Mouse (Mus musculus) intestine, embryonic 15.5 days (tissue): ENCODE data around the gene Zfp354a. TPM values are rescaled to one million over a fixed set of nuclear protein-coding genes. Genes with fewer than 3 reads are reported as not detected.

Experiments
- ATAC-seq: fragments of 200-750 bp; cut with Nextera tagmentation; 2 replicates; pipeline ENCODE4 v1.8.0; 2017; ENCODE audit warnings: moderate TSS enrichment, moderate library complexity
- H3K27ac ChIP-seq: fragments of 300-500 bp; sonication (generic); 2 replicates; pipeline ENCODE4 v1.5.1; 2015; ENCODE audit warnings: mild to moderate bottlenecking, inconsistent platforms
- H3K27me3 ChIP-seq: fragments of 300-500 bp; sonication (generic); replicated peaks from 2 replicates; pipeline ENCODE4 v1.6.1; 2015; ENCODE audit warnings: inconsistent platforms
- H3K36me3 ChIP-seq: fragments of 300-500 bp; sonication (generic); 2 replicates; pipeline ENCODE4 v1.6.1; 2015; ENCODE audit warnings: inconsistent platforms
- H3K4me1 ChIP-seq: fragments of 300-500 bp; sonication (generic); replicated peaks from 2 replicates; pipeline ENCODE4 v1.6.1; 2015; ENCODE audit warnings: inconsistent platforms
- H3K4me2 ChIP-seq: fragments of 300-500 bp; sonication (generic); replicated peaks from 2 replicates; pipeline ENCODE4 v1.6.1; 2015; ENCODE audit warnings: mild to moderate bottlenecking, inconsistent platforms
- H3K4me3 ChIP-seq: fragments of 300-500 bp; sonication (generic); replicated peaks from 2 replicates; pipeline ENCODE4 v1.5.1; 2015; ENCODE audit warnings: inconsistent platforms
- H3K9ac ChIP-seq: fragments of 300-500 bp; sonication (generic); 2 replicates; pipeline ENCODE4 v1.6.1; 2015; ENCODE audit warnings: inconsistent platforms
- H3K9me3 ChIP-seq: fragments of 300-500 bp; sonication (generic); 2 replicates; pipeline ENCODE4 v1.6.1; 2016; ENCODE audit warnings: inconsistent platforms
- WGBS: fragments of 180-500 bp; shearing (Covaris S2); methylation state at CpG from one replicate; pipeline ENCODE4 v1.1.7; 2015; 5-methylcytosine and 5-hydroxymethylcytosine counted together
- polyA plus RNA-seq: library from polyadenylated mRNA; unstranded; fragments of >200 nt; fragmentation: Nextera tagmentation; extraction: Ambion mirVana; gene quantifications from 2 replicates; pipeline ENCODE4 v1.2.1, GENCODE M21; 2015

Gene Zfp354a
- polyA plus RNA-seq, 1 experiment from 2014 or later = 7.4 TPM

DNA sequence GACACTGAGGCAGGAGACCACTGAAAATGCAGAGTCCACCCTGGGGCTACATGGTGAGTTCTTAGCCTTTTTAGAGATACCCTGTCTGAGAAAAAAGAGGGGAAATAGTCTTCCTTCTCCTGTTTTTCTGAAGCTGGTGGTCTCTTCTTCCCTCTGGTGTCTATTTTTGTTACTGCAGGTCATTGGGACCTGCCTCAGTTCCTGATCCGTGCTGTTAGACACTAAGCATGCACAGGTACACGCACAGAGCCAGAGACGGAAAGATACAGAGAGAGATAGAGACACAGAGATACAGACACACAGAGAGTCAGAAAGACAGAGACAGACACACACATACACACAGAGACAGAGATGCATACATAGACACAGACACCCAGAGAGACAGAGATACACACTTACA, 5.8 kb upstream of the Zfp354a start:
- WGBS = 30% methylated on average over 3 of the region's 3 CpGs
- no peaks in the 10 kb centered on the region for H3K36me3 ChIP-seq

DNA sequence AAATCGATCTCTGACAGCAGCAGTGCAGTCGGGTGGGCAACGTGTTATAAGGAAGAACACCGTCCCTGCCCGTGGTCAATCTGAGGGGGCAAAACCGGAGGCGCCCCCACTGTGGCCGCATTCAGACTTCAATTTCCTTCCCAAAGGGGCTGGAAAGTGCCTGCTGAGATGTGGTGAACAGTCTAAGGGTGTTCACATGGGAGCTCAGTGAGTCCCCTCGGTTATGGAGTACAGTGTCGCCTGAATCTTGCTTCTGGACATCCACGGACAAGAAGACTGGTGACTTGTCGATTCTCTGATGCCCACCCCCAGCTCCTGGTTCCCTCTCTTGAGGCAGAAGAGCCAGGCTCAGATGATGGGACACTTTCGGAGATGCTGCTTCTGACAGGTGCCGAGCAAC, 583 bp downstream of the Zfp354a start:
- Histone ChIP-seq H3K27ac (0 out of 2 replicates have a peak overlapping the region, but pooled peaks have one; percentile 40), H3K4me1 (peaks cover 10% of the 10 kb centered on the region), H3K27me3 (no peaks in the 10 kb centered on the region), H3K4me2 (peak overlapping the region; percentile 90), H3K9me3 (no peaks in the 10 kb centered on the region), H3K4me3 (peak overlapping the region; percentile 84), H3K9ac (peak overlapping the region; percentile 79), H3K36me3 (no peaks in the 10 kb centered on the region)
- ATAC-seq = peak; percentile 64
- 9% methylated on average over 14 of the region's 14 CpGs for WGBS

More for the DNA sequence above, 5.8 kb upstream of the Zfp354a start:
- Histone ChIP-seq H3K4me3 (no peak overlapping the region), H3K9me3 (no peaks in the 10 kb centered on the region), H3K27ac (no peak overlapping the region), H3K9ac (no peak overlapping the region), H3K4me2 (no peak overlapping the region), H3K27me3 (no peaks in the 10 kb centered on the region), H3K4me1 (no peaks in the 10 kb centered on the region)
- no peak for ATAC-seq

DNA sequence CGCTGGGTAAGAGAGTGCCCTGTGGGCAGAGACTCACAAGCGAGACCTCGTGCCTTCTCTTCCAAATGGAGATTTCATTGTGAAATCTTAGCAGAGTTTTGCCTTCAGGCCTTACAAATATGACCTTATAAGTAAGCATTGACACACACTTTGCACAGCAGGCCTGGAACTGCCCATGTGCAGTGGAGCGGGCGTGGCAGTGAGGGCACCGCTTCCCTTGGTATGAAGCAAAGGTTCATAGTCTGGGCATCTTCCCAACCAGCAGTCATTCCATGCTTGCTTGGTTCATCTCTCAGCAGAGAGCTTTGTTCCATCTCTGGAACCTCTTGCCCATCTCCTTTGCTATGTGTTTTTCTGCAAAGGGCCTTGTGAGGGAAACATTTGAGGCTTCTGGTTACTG, 1.9 kb downstream of the Zfp354a start:
- Histone ChIP-seq H3K36me3 (no peaks in the 10 kb centered on the region), H3K9ac (no peak overlapping the region), H3K4me2 (no peak overlapping the region), H3K27ac (no peak overlapping the region), H3K4me1 (peaks cover 10% of the 10 kb centered on the region), H3K27me3 (no peaks in the 10 kb centered on the region), H3K4me3 (no peak overlapping the region), H3K9me3 (no peaks in the 10 kb centered on the region)
- no peak for ATAC-seq
- 96% methylated on average over 6 of the region's 6 CpGs for WGBS

DNA sequence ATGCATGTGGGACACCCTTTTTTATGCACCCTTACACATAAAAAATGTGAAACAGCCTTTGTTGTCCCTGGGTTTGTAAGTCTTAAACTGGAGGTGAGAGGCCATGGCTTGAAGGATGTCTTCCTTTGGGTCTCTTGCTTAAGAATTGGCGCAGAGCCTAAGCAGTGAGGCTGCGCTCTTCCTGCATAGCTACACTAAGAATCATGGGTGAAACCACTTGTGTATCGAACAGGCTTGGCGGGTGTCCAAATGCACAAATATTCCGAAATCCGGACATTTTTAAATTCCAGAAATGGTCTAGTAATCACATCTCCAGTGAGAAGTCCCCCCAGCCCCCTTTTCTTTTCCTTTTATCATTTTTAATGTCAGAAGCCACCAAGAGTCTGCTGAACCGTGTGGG, 4.2 kb downstream of the Zfp354a start:
- no peak overlapping the region for H3K27ac ChIP-seq
- no peaks in the 10 kb centered on the region; the same call in 1 of the 2 replicates for H3K9me3 ChIP-seq
- WGBS = 59% methylated on average over 7 of the region's 7 CpGs
- H3K4me3 ChIP-seq = no peak overlapping the region
- ATAC-seq = no peak
- H3K36me3 ChIP-seq = no peaks in the 10 kb centered on the region; the same call in 1 of the 2 replicates
- H3K9ac ChIP-seq = no peak overlapping the region
- no peak overlapping the region for H3K4me2 ChIP-seq
- peaks cover 10% of the 10 kb centered on the region for H3K4me1 ChIP-seq
- no peaks in the 10 kb centered on the region for H3K27me3 ChIP-seq

DNA sequence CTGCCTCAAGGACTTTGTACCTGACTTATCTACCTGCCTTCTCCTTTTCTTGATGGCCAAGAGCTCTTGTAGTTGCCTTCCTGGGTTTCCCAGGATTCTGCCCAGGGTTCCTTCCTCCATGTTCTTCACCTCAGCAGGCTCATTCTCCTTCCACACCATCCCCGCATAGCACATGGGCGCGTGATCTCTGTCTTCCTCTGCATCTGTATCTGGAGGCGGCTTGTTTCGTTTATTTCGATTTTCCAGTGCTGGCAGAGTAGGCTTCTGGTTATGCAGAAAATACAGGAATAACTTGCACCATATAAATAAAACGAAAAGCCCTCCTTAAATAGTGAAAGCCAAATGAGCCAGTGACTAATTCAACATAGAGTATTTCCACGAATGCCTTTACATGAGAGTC, 4.8 kb downstream of the Zfp354a start:
- H3K4me1 ChIP-seq = peaks cover 10% of the 10 kb centered on the region
- H3K4me3 ChIP-seq = no peak overlapping the region
- no peak overlapping the region for H3K4me2 ChIP-seq
- ATAC-seq = no peak
- H3K27ac ChIP-seq = no peak overlapping the region
- peaks cover 4% of the 10 kb centered on the region for H3K36me3 ChIP-seq
- H3K27me3 ChIP-seq = no peaks in the 10 kb centered on the region
- WGBS = 93% methylated on average over 8 of the region's 8 CpGs
- H3K9me3 ChIP-seq = no peaks in the 10 kb centered on the region; the same call in 1 of the 2 replicates
- H3K9ac ChIP-seq = no peak overlapping the region

DNA sequence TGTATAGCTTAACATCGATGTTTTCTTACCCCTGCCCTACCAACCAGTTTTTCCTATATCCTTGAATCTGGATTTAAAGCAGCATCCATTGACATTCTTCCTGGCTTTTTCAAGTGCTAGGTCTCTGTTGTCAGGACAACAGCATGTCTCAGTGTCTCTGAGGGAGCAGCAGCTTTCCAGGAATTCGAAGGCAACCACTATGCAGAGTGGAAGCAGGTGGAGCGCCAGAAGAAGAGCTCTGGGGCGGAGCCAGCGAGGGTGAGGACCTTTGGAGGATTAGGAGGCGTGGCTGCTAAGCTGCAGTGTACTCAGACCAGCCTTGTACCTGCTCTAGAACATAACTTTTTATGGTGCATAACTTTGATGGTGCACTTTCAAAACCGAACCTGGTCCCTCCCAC, 25.5 kb downstream of the Zfp354a start:
- Histone ChIP-seq H3K27ac (no peak overlapping the region), H3K4me2 (no peak overlapping the region), H3K9ac (no peak overlapping the region), H3K36me3 (no peaks in the 10 kb centered on the region), H3K4me1 (no peaks in the 10 kb centered on the region), H3K27me3 (no peaks in the 10 kb centered on the region), H3K4me3 (no peak overlapping the region), H3K9me3 (no peaks in the 10 kb centered on the region)
- WGBS = 39% methylated on average over 7 of the region's 7 CpGs
- no peak for ATAC-seq

DNA sequence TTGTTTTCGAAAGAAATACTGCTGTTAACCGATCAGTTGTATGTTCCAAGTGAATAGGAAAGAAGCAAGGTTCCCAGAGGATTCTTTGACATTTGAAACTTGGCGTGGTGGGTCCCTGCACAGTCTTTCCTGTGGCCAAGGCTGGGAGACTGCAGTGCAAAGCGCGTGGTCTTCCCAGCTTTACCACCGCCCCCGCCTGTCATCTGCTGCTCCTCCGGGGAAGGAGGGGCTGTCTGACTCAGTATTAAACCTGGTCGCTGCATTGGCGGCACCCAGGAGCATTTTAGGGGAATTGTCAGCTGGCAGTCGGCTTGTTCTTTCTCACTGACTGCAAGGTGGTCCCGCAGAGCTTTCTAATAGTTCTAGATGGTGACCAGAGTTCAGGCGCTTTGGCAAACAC, 26.2 kb downstream of the Zfp354a start:
- Histone ChIP-seq H3K9me3 (no peaks in the 10 kb centered on the region), H3K27me3 (no peaks in the 10 kb centered on the region), H3K27ac (no peak overlapping the region), H3K9ac (no peak overlapping the region), H3K4me3 (no peak overlapping the region), H3K4me1 (no peaks in the 10 kb centered on the region), H3K36me3 (no peaks in the 10 kb centered on the region), H3K4me2 (no peak overlapping the region)
- WGBS = 58% methylated on average over 13 of the region's 13 CpGs
- no peak for ATAC-seq

DNA sequence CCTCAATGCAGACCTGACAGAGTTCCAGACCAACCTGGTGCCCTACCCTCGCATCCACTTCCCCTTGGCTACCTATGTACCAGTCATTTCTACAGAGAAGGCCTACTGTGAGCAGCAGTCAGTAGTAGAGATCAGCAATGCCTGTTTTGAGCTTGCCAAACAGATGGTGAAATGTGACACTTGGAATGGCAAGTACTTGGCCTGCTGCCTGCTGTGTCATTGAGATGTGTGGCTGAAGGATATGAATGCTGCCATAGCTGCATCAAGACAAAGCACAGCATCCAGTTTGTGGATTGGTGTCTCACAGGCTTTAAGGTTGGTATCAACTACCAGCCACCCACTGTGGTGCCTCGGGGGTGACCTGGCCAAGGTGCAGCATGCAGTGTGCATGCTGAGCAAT, 48.2 kb downstream of the Zfp354a start:
- H3K36me3 ChIP-seq = no peaks in the 10 kb centered on the region
- H3K9me3 ChIP-seq = no peaks in the 10 kb centered on the region
- H3K9ac ChIP-seq = no peak overlapping the region
- no peak for ATAC-seq
- no peak overlapping the region for H3K4me3 ChIP-seq
- no peaks in the 10 kb centered on the region for H3K4me1 ChIP-seq
- H3K27me3 ChIP-seq = no peaks in the 10 kb centered on the region
- H3K4me2 ChIP-seq = no peak overlapping the region
- H3K27ac ChIP-seq = no peak overlapping the region
- 88% methylated on average over 2 of the region's 2 CpGs for WGBS

DNA sequence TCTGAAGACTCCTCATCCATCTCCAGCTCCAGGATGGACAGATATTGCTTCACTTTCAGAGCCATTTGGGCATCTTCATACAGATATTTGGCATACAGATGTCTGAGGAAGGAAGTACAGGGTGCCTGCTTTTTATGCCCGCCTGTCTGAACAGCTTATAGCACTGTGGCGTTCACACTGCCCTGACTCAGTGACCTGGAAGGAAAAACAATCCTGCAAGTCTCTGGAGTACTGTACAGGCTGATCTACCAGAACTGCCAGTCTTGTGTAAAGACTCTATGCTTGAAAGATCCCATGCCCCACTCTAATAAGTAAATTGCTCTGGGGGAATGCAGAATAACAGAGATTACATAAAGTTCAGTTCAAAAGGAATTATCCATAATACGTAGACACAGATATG, 51.6 kb downstream of the Zfp354a start:
- Histone ChIP-seq H3K27me3 (no peaks in the 10 kb centered on the region), H3K9ac (no peak overlapping the region), H3K9me3 (no peaks in the 10 kb centered on the region), H3K4me1 (no peaks in the 10 kb centered on the region), H3K36me3 (no peaks in the 10 kb centered on the region), H3K4me3 (no peak overlapping the region), H3K4me2 (no peak overlapping the region), H3K27ac (no peak overlapping the region)
- WGBS = 64% methylated on average over 3 of the region's 3 CpGs
- no peak for ATAC-seq

Other genes with a start within 250 kb of the Zfp354a start
- 15.0 and 16.3 TPM in 2 replicates for gene Zfp354c, start 231.5 kb upstream of the Zfp354a start, polyA plus RNA-seq
- 0.33 and 0.44 TPM in 2 replicates for gene Zfp879, start 217.7 kb upstream of the Zfp354a start, polyA plus RNA-seq
- 0.06 TPM in 1 of 2 replicates, not detected in the other for gene Grm6, start 208.6 kb upstream of the Zfp354a start, polyA plus RNA-seq
- 5.1 and 5.2 TPM in 2 replicates for gene Zfp454, start 171.6 kb upstream of the Zfp354a start, polyA plus RNA-seq
- gene Zfp2, start 143.1 kb upstream of the Zfp354a start, polyA plus RNA-seq = 9.1 and 9.8 TPM in 2 replicates
- gene Zfp354b, start 127.6 kb upstream of the Zfp354a start, polyA plus RNA-seq = 0.71 and 1.2 TPM in 2 replicates
- not detected in 2 replicates for gene 4933414I15Rik, start 115.5 kb upstream of the Zfp354a start, polyA plus RNA-seq
- not detected in 2 replicates for gene Prop1, start 105.5 kb upstream of the Zfp354a start, polyA plus RNA-seq
- not detected in 2 replicates for gene Olfr1378, start 92.7 kb upstream of the Zfp354a start, polyA plus RNA-seq
- gene Olfr1377, start 77.3 kb upstream of the Zfp354a start, polyA plus RNA-seq = not detected in 2 replicates
- not detected in 2 replicates for gene Olfr51, start 55.7 kb upstream of the Zfp354a start, polyA plus RNA-seq
- not detected in 2 replicates for gene Olfr54, start 45.0 kb upstream of the Zfp354a start, polyA plus RNA-seq
- gene Olfr1375, start 11.1 kb upstream of the Zfp354a start, polyA plus RNA-seq = not detected in 2 replicates
- not detected in 2 replicates for gene Gm12569, start 161.2 kb downstream of the Zfp354a start, polyA plus RNA-seq
- gene Clk4, start 202.5 kb downstream of the Zfp354a start, polyA plus RNA-seq = 90.1 and 96.1 TPM in 2 replicates
- gene BC049762, start 203.8 kb downstream of the Zfp354a start, polyA plus RNA-seq = 0.64 TPM in 1 of 2 replicates, not detected in the other
- gene Col23a1, start 230.7 kb downstream of the Zfp354a start, polyA plus RNA-seq = 17.7 and 19.2 TPM in 2 replicates